Mouse (Mus musculus) embryo, embryonic 11 days (tissue): ENCODE measurements at regions not wholly inside any gene's neighbourhood (a gene's known extent, or its start where the extent isn't known, plus 50 kb on each side); places are given as distances from the start of the nearest gene placed in this dataset.

Source experiments
- DNase-seq: peaks from one replicate; pipeline ENCODE4 v3.0.0-alpha.2; 2015

DNA sequence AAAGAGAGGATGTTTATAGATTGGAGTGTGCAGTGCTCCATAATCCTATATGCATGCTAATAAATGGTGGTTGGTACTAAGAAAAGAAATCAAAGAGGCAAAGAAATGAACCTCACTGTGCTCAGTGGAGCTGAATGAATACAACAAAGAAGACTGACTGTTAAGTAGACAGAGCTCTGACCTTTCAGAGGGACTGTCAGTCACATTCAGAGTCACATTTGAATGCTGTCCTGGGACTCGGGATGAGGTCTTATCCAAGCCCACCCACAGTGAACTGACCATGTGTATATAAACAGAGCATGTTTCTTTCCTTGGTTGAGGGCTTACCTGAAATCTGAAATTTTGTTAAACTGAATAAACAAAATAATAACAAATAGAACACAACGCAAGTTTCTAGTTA is 1473.3 kb downstream of the Cdh8 start:
- DNase-seq: peak; percentile 40

DNA sequence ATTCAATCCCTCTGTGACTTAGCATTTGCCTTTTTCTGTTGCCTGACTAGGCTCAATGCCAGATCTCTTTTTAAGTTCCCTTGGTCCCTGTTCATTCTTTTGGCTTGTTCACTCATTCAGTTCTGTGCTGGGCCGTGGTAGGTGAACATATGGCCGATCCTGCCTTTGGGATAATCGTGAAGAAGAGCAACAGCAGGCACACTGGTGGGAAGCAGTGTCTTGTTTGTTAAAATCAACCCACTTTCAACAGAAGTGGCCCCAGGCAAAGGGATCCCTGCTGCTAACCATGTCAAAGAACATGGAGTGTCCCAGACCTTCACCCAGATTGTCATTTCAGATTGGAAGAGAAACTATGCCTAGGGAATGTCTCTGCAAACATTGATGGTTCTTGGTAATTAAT is 1479.4 kb downstream of the Cdh8 start:
- DNase-seq: no peak
